Mouse (Mus musculus) kidney, adult 2 months (tissue): ENCODE data around the gene Col20a1.

Source experiments
- CTCF ChIP-seq: fragments of 200-500 bp; conservative IDR thresholded peaks from 2 replicates; pipeline ENCODE4 v1.5.1; 2011; ENCODE audit warnings: low read depth, mild to moderate bottlenecking, control low read depth, low read length, moderate library complexity, mixed read lengths; ENCODE audit not compliant: insufficient read depth, insufficient read length
- POLR2A ChIP-seq: fragments of 200-500 bp; IDR thresholded peaks from one replicate; pipeline ENCODE4 v1.6.1; 2011; ENCODE audit warnings: low read depth, low read length, control low read depth

DNA sequence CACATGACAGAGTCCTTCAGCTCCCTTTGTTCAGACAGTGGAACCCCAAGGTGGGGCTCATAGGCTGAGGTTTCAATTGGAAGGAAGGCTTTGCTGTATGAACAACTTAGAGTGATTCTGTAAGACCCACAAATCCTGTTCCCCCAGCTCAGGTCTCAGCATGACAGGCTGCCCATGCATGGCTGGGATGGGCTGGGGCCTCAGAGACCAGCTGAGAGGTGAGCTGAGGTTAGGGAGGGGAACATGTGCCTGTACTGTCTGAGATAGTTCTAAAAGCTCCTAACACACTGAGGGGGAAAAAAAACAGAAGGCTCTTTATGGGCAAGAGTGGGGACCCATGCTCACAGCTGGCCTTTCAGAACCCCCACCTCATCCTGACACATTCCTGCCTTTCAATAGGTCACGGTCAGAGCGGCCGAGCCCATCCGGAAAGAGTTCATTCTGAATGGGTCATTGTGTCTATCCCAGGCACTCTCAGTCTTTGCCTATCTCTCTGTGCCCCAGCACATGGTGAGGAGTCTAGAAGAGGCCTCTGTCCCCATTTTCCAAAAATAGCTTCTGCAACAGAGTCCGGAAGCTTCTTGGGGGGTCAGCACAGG lies 1.2 kb downstream of the Col20a1 start:
- TF ChIP-seq CTCF (no peak), POLR2A (no peak)
